In the genomic region with DNA sequence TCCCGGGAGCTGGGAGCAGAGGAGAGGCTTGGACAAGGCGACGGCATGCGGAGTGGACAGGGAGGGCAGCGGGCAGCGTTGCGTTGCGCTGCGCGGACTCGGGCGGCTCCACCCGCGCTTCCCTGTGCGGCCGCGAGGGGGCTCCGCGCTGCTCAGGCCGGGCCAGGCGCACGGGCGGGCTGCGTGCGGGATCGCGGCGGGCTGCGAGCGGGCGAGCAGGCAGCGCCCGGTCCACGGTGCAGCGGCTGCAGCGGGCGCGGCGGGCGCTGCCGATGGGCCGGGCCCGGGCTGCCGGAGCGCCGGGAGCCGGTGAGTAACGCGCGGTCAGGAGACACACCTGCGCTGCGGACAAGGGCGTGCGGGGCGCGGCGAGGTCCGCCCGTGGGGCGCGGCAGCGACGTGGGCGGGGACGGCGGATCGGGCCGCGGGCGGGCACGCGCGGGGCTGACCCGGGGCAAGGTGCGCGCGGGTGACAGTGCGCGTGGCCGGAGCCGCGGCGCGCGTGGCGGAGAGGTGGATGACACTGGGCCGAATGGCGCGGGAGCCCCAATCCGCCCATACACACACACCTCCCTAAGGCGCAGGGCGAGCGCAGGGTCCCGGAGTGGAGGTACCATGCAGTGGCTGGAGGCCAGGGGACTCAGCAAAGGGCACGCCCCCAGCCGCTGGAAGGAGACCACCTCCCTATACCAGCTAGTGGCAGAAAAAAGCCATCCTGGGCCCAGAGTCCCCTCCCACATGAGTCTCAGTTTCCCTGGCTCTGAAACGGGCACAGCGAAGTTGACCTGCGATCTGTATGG, we compare ENCODE assay signal across 7 mouse cellular contexts. TPM values are rescaled to one million over a fixed set of nuclear protein-coding genes. Genes with fewer than 3 reads are reported as not detected.
DNase-seq lines count a peak whose midpoint lies in the region; ATAC-seq and TF ChIP-seq lines count a peak whose summit lies in the region.

Gene Rasgef1c, plus strand, starts transcription at position 177 of the 800 bp plus-strand sequence.

- peaks cover 3% of the 10 kb centered on the region; the same call in 1 of the 2 replicates for H3K9me3 ChIP-seq in embryonic facial prominence, embryonic 13.5 days
- H3K9me3 ChIP-seq in limb, embryonic 13.5 days = peaks cover 4% of the 10 kb centered on the region; the same call in 1 of the 2 replicates
- no peaks in the 10 kb centered on the region for H3K9me3 ChIP-seq in midbrain, embryonic 13.5 days

- 2% methylated on average over 80 of the region's 99 CpGs for WGBS in embryonic facial prominence, embryonic 13.5 days
- WGBS in kidney, adult 2 months = 2% methylated on average over 99 of the region's 99 CpGs
- 4% methylated on average over 69 of the region's 99 CpGs for WGBS in limb, embryonic 13.5 days
- WGBS in midbrain, embryonic 13.5 days = 3% methylated on average over 67 of the region's 99 CpGs
- 5% methylated on average over 93 of the region's 99 CpGs for WGBS in spleen, adult 2 months

- TF ChIP-seq CTCF in kidney, adult 2 months (conservative IDR thresholded peaks at IDR 0.05; ENCODE audit: insufficient read depth, insufficient read length, low read depth, low read length) = peak; percentile 56
- peak; percentile 64; the same call in 1 of the 2 replicates for TF ChIP-seq CTCF in spleen, adult 2 months (IDR thresholded peaks at IDR 0.05; ENCODE audit: extremely low read depth, insufficient read depth, insufficient read length, insufficient replicate concordance)

- peak within 1 kb of the TSS; percentile 66 for H3K4me3 ChIP-seq in embryonic facial prominence, embryonic 13.5 days
- H3K4me3 ChIP-seq in kidney, adult 2 months (ENCODE audit: insufficient read depth, low read depth, low read length) = peak within 1 kb of the TSS; percentile 46
- peak within 1 kb of the TSS; percentile 69 for H3K4me3 ChIP-seq in limb, embryonic 13.5 days
- H3K4me3 ChIP-seq in midbrain, embryonic 13.5 days (replicated peaks) = peak within 1 kb of the TSS; percentile 76
- peak within 1 kb of the TSS; percentile 19; the same call in 1 of the 2 replicates for H3K4me3 ChIP-seq in spleen, adult 2 months (ENCODE audit: extremely low read depth, insufficient read depth, insufficient read length)

- no peak for TF ChIP-seq POLR2A in kidney, adult 2 months (IDR thresholded peaks at IDR 0.05; ENCODE audit: low read depth, low read length)
- TF ChIP-seq POLR2A in spleen, adult 2 months (IDR thresholded peaks at IDR 0.05; ENCODE audit: low read depth, low read length) = no peak

- peak within 1 kb of the TSS; percentile 78 for H3K9ac ChIP-seq in embryonic facial prominence, embryonic 13.5 days
- H3K9ac ChIP-seq in limb, embryonic 13.5 days = peak within 1 kb of the TSS; percentile 70
- H3K9ac ChIP-seq in midbrain, embryonic 13.5 days (replicated peaks) = peak within 1 kb of the TSS; percentile 82

- DNase-seq in brain, adult 2 months (ENCODE audit: low read depth, low spot score) = peak; percentile 82
- peak; percentile 21 for DNase-seq in heart, adult 8-10 months (ENCODE audit: low spot score)
- DNase-seq in kidney, adult 2 months = peak; percentile 53
- peak in 1 of 2 experiments; percentile 44 for DNase-seq in spleen, adult 2 months (ENCODE audit: low read depth in 1 of 2, low spot score in 2 of 2)

- H3K36me3 ChIP-seq in embryonic facial prominence, embryonic 13.5 days = no peaks in the 10 kb centered on the region
- no peaks in the 10 kb centered on the region for H3K36me3 ChIP-seq in kidney, adult 2 months (ENCODE audit: control insufficient read depth, insufficient read depth, low read length)
- H3K36me3 ChIP-seq in limb, embryonic 13.5 days = no peaks in the 10 kb centered on the region
- no peaks in the 10 kb centered on the region for H3K36me3 ChIP-seq in midbrain, embryonic 13.5 days
- H3K36me3 ChIP-seq in spleen, adult 2 months (ENCODE audit: control insufficient read depth, insufficient read depth, low read length) = no peaks in the 10 kb centered on the region

- H3K4me2 ChIP-seq in embryonic facial prominence, embryonic 13.5 days = peak within 1 kb of the TSS; percentile 100
- H3K4me2 ChIP-seq in limb, embryonic 13.5 days (replicated peaks) = peak within 1 kb of the TSS; percentile 100
- H3K4me2 ChIP-seq in midbrain, embryonic 13.5 days (replicated peaks) = peak within 1 kb of the TSS; percentile 91

- no peak within 1 kb of the TSS for H3K27ac ChIP-seq in embryonic facial prominence, embryonic 13.5 days
- no peak within 1 kb of the TSS for H3K27ac ChIP-seq in kidney, adult 2 months (ENCODE audit: insufficient read depth, low read depth, low read length)
- H3K27ac ChIP-seq in limb, embryonic 13.5 days = no peak within 1 kb of the TSS
- H3K27ac ChIP-seq in midbrain, embryonic 13.5 days = peak within 1 kb of the TSS; percentile 44; the same call in 1 of the 2 replicates
- no peak within 1 kb of the TSS for H3K27ac ChIP-seq in spleen, adult 2 months (ENCODE audit: insufficient read depth, low read length)

- peak; percentile 67 for ATAC-seq in embryonic facial prominence, embryonic 13.5 days (ENCODE audit: insufficient number of reproducible peaks, insufficient read depth, low FRiP score, low TSS enrichment, low read depth)
- ATAC-seq in limb, embryonic 13.5 days (ENCODE audit: low FRiP score, low read depth) = peak; percentile 82
- ATAC-seq in midbrain, embryonic 13.5 days = peak; percentile 95

- peaks cover 51% of the 10 kb centered on the region for H3K27me3 ChIP-seq in embryonic facial prominence, embryonic 13.5 days
- H3K27me3 ChIP-seq in kidney, adult 2 months (replicated peaks; ENCODE audit: control insufficient read depth, insufficient read depth, low read length) = no peaks in the 10 kb centered on the region
- peaks cover 48% of the 10 kb centered on the region for H3K27me3 ChIP-seq in limb, embryonic 13.5 days
- H3K27me3 ChIP-seq in midbrain, embryonic 13.5 days = peaks cover 34% of the 10 kb centered on the region
- peaks cover 14% of the 10 kb centered on the region for H3K27me3 ChIP-seq in spleen, adult 2 months (ENCODE audit: control insufficient read depth, insufficient read depth, low read length)

- H3K4me1 ChIP-seq in embryonic facial prominence, embryonic 13.5 days = 0 out of 2 replicates have a peak, but pooled peaks cover 6% of the 10 kb centered on the region
- no peaks in the 10 kb centered on the region for H3K4me1 ChIP-seq in kidney, adult 2 months (ENCODE audit: control insufficient read depth, insufficient read depth, low read length)
- peaks cover 7% of the 10 kb centered on the region; the same call in 1 of the 2 replicates for H3K4me1 ChIP-seq in limb, embryonic 13.5 days
- peaks cover 12% of the 10 kb centered on the region for H3K4me1 ChIP-seq in midbrain, embryonic 13.5 days (replicated peaks)
- no peaks in the 10 kb centered on the region; the same call in 1 of the 2 replicates for H3K4me1 ChIP-seq in spleen, adult 2 months (ENCODE audit: control insufficient read depth, insufficient read depth, insufficient read length)

RNA-seq across cellular contexts. Expression of gene Rasgef1c, which starts in this region (rescaled TPM):
- 0.11 and 0.24 TPM in 2 replicates for polyA plus RNA-seq in embryonic facial prominence, embryonic 13.5 days (2015; fragmentation: Nextera tagmentation; extraction: Ambion mirVana)
- under 1 TPM; 0.23 to 0.56 (median 0.44) TPM for total RNA-seq in heart, adult 8-10 months (2022)
- polyA plus RNA-seq in kidney, adult 2 months (2012; rRNA removed) = 0.11 and 0.24 TPM in 2 replicates
- 0.27 and 0.31 TPM in 2 replicates for polyA plus RNA-seq in limb, embryonic 13.5 days (2015; fragmentation: Nextera tagmentation; extraction: Ambion mirVana)
- 8.2 and 9.5 TPM in 2 replicates for polyA plus RNA-seq in midbrain, embryonic 13.5 days (2015; fragmentation: Nextera tagmentation; extraction: Ambion mirVana)
- polyA plus RNA-seq in spleen, adult 2 months (2012; rRNA removed) = 0.25 and 0.42 TPM in 2 replicates

Comparison
In these comparisons a context has a peak if more than half of its experiments do, and no peak if none do; other contexts are left out.
1. Peak in ATAC-seq, H3K4me3 ChIP-seq, H3K9ac ChIP-seq and H3K4me2 ChIP-seq in embryonic facial prominence, embryonic 13.5 days; RNA of the gene not detected or under 1 TPM.
2. Peak in DNase-seq in heart, adult 8-10 months; RNA of the gene not detected or under 1 TPM.
3. Peak in DNase-seq and H3K4me3 ChIP-seq in kidney, adult 2 months; RNA of the gene not detected or under 1 TPM.
4. Peak in ATAC-seq, H3K4me3 ChIP-seq, H3K9ac ChIP-seq and H3K4me2 ChIP-seq in limb, embryonic 13.5 days; RNA of the gene not detected or under 1 TPM.
5. H3K4me3 ChIP-seq: peak in every context shown above with its lines; median percentile 76 in midbrain, embryonic 13.5 days; 69 in limb, embryonic 13.5 days; 66 in embryonic facial prominence, embryonic 13.5 days; 46 in kidney, adult 2 months; 19 in spleen, adult 2 months.